30 mouse cellular contexts compared by ENCODE assay signal in the genomic region with DNA sequence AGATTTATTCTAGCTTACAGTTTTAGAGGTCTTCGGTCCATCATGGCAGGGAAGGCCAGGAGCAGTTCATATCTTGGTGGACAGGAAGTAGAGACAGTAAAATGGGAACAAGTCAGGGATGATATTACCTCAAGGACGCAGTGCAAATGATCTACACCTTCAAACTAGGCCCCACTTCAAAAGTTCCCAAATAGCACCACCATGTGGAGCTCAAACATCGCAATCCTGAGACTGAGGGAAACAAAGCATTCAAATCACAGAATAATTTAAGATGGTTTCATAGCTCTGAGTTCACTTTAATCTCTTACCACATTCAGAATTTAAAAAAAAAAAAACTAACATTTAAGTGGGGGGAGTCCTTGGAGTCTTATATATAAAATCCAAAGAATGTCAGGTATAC. TPM values are rescaled to one million over a fixed set of nuclear protein-coding genes. Genes with fewer than 3 reads are reported as not detected.
DNase-seq lines count a peak whose midpoint lies in the region; ATAC-seq and TF ChIP-seq lines count a peak whose summit lies in the region.
"Had no signal": no experiment of that assay in that cellular context is flagged by ENCODE, and none has a peak within 500 bp of the region (broad histone marks: within the 10 kb centered on the region; RNA-seq: fewer than 3 reads in every experiment).

No protein-coding gene starts in this region.

- H3K4me3 ChIP-seq in kidney, postnatal 0 days (replicated peaks; ENCODE audit: low read depth, low read length): no peak overlapping the region
- H3K4me3 ChIP-seq in kidney, embryonic 15.5 days (replicated peaks): no peak overlapping the region
- H3K4me3 ChIP-seq in limb, embryonic 10.5 days: no peak overlapping the region
- H3K4me3 ChIP-seq in thymus, adult 2 months (ENCODE audit: control insufficient read depth, insufficient read depth, low read length): no peak overlapping the region
- H3K4me3 ChIP-seq: embryonic facial prominence, embryonic 12.5 days; embryonic facial prominence, embryonic 15.5 days; gastrocnemius, adult 2 months; hindbrain, embryonic 12.5 days; hindbrain, embryonic 15.5 days had no signal

- H3K9ac ChIP-seq in kidney, postnatal 0 days (ENCODE audit: low read depth, low read length): no peak overlapping the region
- no peak overlapping the region for H3K9ac ChIP-seq in kidney, embryonic 15.5 days
- H3K9ac ChIP-seq: embryonic facial prominence, embryonic 12.5 days; embryonic facial prominence, embryonic 15.5 days; forebrain, postnatal 0 days; hindbrain, embryonic 12.5 days; hindbrain, embryonic 15.5 days had no signal

- no peak for ATAC-seq in kidney, postnatal 0 days (replicated peaks; ENCODE audit: low FRiP score, low read depth)
- no peak for ATAC-seq in kidney, embryonic 15.5 days (replicated peaks; ENCODE audit: low FRiP score)
- ATAC-seq: CD4-positive, CD25-positive, alpha-beta regulatory T cell, adult 4 months; forebrain, embryonic 14.5 days; forebrain, postnatal 0 days had no signal

- no peaks in the 10 kb centered on the region for H3K9me3 ChIP-seq in kidney, postnatal 0 days (replicated peaks; ENCODE audit: low read length)
- H3K9me3 ChIP-seq in kidney, embryonic 15.5 days (replicated peaks): 0 out of 2 replicates have a peak, but pooled peaks cover 4% of the 10 kb centered on the region
- peaks cover 2% of the 10 kb centered on the region; the same call in 1 of the 2 replicates for H3K9me3 ChIP-seq in limb, embryonic 10.5 days (replicated peaks)
- H3K9me3 ChIP-seq: embryonic facial prominence, embryonic 12.5 days; embryonic facial prominence, embryonic 15.5 days had no signal

- no peaks in the 10 kb centered on the region for H3K27me3 ChIP-seq in kidney, postnatal 0 days (ENCODE audit: insufficient read depth, low read length)
- no peaks in the 10 kb centered on the region for H3K27me3 ChIP-seq in kidney, embryonic 15.5 days
- H3K27me3 ChIP-seq in limb, embryonic 10.5 days (ENCODE audit: low read depth, poor library complexity, severe bottlenecking): no peaks in the 10 kb centered on the region
- no peaks in the 10 kb centered on the region for H3K27me3 ChIP-seq in thymus, adult 2 months (ENCODE audit: control insufficient read depth, insufficient read depth, low read length)
- H3K27me3 ChIP-seq: embryonic facial prominence, embryonic 12.5 days; embryonic facial prominence, embryonic 15.5 days; hindbrain, embryonic 12.5 days; hindbrain, embryonic 15.5 days had no signal

- no peaks in the 10 kb centered on the region for H3K36me3 ChIP-seq in kidney, postnatal 0 days (ENCODE audit: insufficient read depth, low read length)
- H3K36me3 ChIP-seq in kidney, embryonic 15.5 days: no peaks in the 10 kb centered on the region
- no peaks in the 10 kb centered on the region for H3K36me3 ChIP-seq in limb, embryonic 10.5 days
- no peaks in the 10 kb centered on the region for H3K36me3 ChIP-seq in thymus, adult 2 months (ENCODE audit: control insufficient read depth, insufficient read depth, low read length)
- H3K36me3 ChIP-seq: embryonic facial prominence, embryonic 12.5 days; embryonic facial prominence, embryonic 15.5 days; hindbrain, embryonic 12.5 days; hindbrain, embryonic 15.5 days had no signal

- H3K27ac ChIP-seq in kidney, postnatal 0 days: no peak overlapping the region
- no peak overlapping the region for H3K27ac ChIP-seq in kidney, embryonic 15.5 days
- H3K27ac ChIP-seq in limb, embryonic 10.5 days: no peak overlapping the region
- H3K27ac ChIP-seq in thymus, adult 2 months (ENCODE audit: control insufficient read depth, insufficient read depth, low read length): no peak overlapping the region
- H3K27ac ChIP-seq: embryonic facial prominence, embryonic 12.5 days; embryonic facial prominence, embryonic 15.5 days; gastrocnemius, adult 2 months; hindbrain, embryonic 12.5 days; hindbrain, embryonic 15.5 days had no signal

- H3K4me1 ChIP-seq in kidney, postnatal 0 days (replicated peaks; ENCODE audit: insufficient read depth, low read length): no peaks in the 10 kb centered on the region
- H3K4me1 ChIP-seq in kidney, embryonic 15.5 days: no peaks in the 10 kb centered on the region
- no peaks in the 10 kb centered on the region for H3K4me1 ChIP-seq in limb, embryonic 10.5 days
- H3K4me1 ChIP-seq in thymus, adult 2 months (replicated peaks; ENCODE audit: control insufficient read depth, insufficient read depth, low read length): no peaks in the 10 kb centered on the region
- H3K4me1 ChIP-seq: embryonic facial prominence, embryonic 12.5 days; embryonic facial prominence, embryonic 15.5 days; hindbrain, embryonic 12.5 days; hindbrain, embryonic 15.5 days had no signal

- WGBS in kidney, postnatal 0 days: 68% methylated on average over 3 of the region's 3 CpGs
- 72% methylated on average over 3 of the region's 3 CpGs for WGBS in kidney, embryonic 15.5 days
- WGBS in limb, embryonic 10.5 days: 76% methylated on average over 3 of the region's 3 CpGs
- WGBS in thymus, adult 2 months: 79% methylated on average over 3 of the region's 3 CpGs

- TF ChIP-seq CTCF in kidney, postnatal 0 days (IDR thresholded peaks at IDR 0.05; ENCODE audit: low read depth): 0 out of 2 replicates have a peak, but pooled peaks have one; percentile 8
- no peak for TF ChIP-seq CTCF in thymus, adult 2 months (IDR thresholded peaks at IDR 0.05; ENCODE audit: borderline replicate concordance, control insufficient read depth, extremely low read depth, insufficient read depth, low read length, poor library complexity)

- no peak overlapping the region for H3K4me2 ChIP-seq in kidney, postnatal 0 days (ENCODE audit: low read length)
- H3K4me2 ChIP-seq in kidney, embryonic 15.5 days: no peak overlapping the region
- H3K4me2 ChIP-seq: embryonic facial prominence, embryonic 12.5 days; embryonic facial prominence, embryonic 15.5 days; heart, embryonic 11.5 days; hindbrain, embryonic 12.5 days; hindbrain, embryonic 15.5 days had no signal

- TF ChIP-seq POLR2A in thymus, adult 2 months (IDR thresholded peaks at IDR 0.05; ENCODE audit: control insufficient read depth, extremely low read depth, insufficient read depth, low read length, poor library complexity): no peak

- DNase-seq in kidney, postnatal 0 days (ENCODE audit: low spot score): no peak
- peak; percentile 5 for DNase-seq in ES-CJ7 (ENCODE audit: low read depth, low spot score)
- DNase-seq in R1 (ENCODE audit: low read depth, low spot score): peak; percentile 2
- DNase-seq in limb, embryonic 10.5 days (ENCODE audit: low spot score): no peak
- no peak for DNase-seq in cerebellum, adult 11-12 months
- DNase-seq in thymus, adult 2 months: no peak
- DNase-seq: adrenal gland, adult 2 months; adrenal gland, postnatal 14 days; cerebellum, adult 18-20 months; cerebellum, adult 9-11 months; cerebellum, postnatal 25 days; forebrain, postnatal 0 days; gastrocnemius, adult 2 months; gastrocnemius, postnatal 14 days; heart, adult 11 months had no signal

RNA-seq across cellular contexts. Expression of a gene that starts 5.0 kb away (rescaled TPM):
- not detected in 2 replicates for polyA plus RNA-seq in kidney, postnatal 0 days (2015; fragmentation: Nextera tagmentation; extraction: Ambion mirVana)
- not detected in 2 replicates for polyA plus RNA-seq in kidney, embryonic 15.5 days (2015; fragmentation: Nextera tagmentation; extraction: Ambion mirVana)
- polyA plus RNA-seq in limb, embryonic 10.5 days (2016; fragmentation: Nextera tagmentation; extraction: Ambion mirVana): not detected in 2 replicates
- not detected in 2 replicates for polyA plus RNA-seq in thymus, adult 2 months (2012; rRNA removed)
- polyA plus RNA-seq: adrenal gland, adult 2 months; brain, embryonic 14.5 days; C2C12; CD4-positive, CD25-positive, alpha-beta regulatory T cell, adult 4 months; embryonic facial prominence, embryonic 12.5 days; forebrain, embryonic 11.5 days; forebrain, embryonic 14.5 days; forebrain, postnatal 0 days; frontal cortex, adult 2 months; heart, embryonic 11.5 days; heart, embryonic 14.5 days; heart, postnatal 0 days; hindbrain, embryonic 12.5 days; hindbrain, embryonic 15.5 days; intestine, embryonic 14.5 days had no signal

RNA-seq across cellular contexts. Expression of a gene that starts 5.1 kb away (rescaled TPM):
- polyA plus RNA-seq in kidney, postnatal 0 days (2015; fragmentation: Nextera tagmentation; extraction: Ambion mirVana): not detected in 2 replicates
- polyA plus RNA-seq in kidney, embryonic 15.5 days (2015; fragmentation: Nextera tagmentation; extraction: Ambion mirVana): not detected in 2 replicates
- not detected in 2 replicates for polyA plus RNA-seq in limb, embryonic 10.5 days (2016; fragmentation: Nextera tagmentation; extraction: Ambion mirVana)
- polyA plus RNA-seq in thymus, adult 2 months (2012; rRNA removed): not detected in 2 replicates
- polyA plus RNA-seq: adrenal gland, adult 2 months; brain, embryonic 14.5 days; C2C12; CD4-positive, CD25-positive, alpha-beta regulatory T cell, adult 4 months; embryonic facial prominence, embryonic 12.5 days; forebrain, embryonic 11.5 days; forebrain, embryonic 14.5 days; forebrain, postnatal 0 days; frontal cortex, adult 2 months; heart, embryonic 11.5 days; heart, embryonic 14.5 days; heart, postnatal 0 days; hindbrain, embryonic 12.5 days; hindbrain, embryonic 15.5 days; intestine, embryonic 14.5 days had no signal

RNA-seq across cellular contexts. Expression of a gene that starts 18.4 kb away (rescaled TPM):
- polyA plus RNA-seq in kidney, postnatal 0 days (2015; fragmentation: Nextera tagmentation; extraction: Ambion mirVana): 0.17 and 0.19 TPM in 2 replicates
- 0.05 TPM in 1 of 2 replicates, not detected in the other for polyA plus RNA-seq in kidney, embryonic 15.5 days (2015; fragmentation: Nextera tagmentation; extraction: Ambion mirVana)
- polyA plus RNA-seq in limb, embryonic 10.5 days (2016; fragmentation: Nextera tagmentation; extraction: Ambion mirVana): not detected in 2 replicates
- polyA plus RNA-seq in thymus, adult 2 months (2012; rRNA removed): not detected in 2 replicates
- polyA plus RNA-seq: adrenal gland, adult 2 months; brain, embryonic 14.5 days; C2C12; CD4-positive, CD25-positive, alpha-beta regulatory T cell, adult 4 months; embryonic facial prominence, embryonic 12.5 days; embryonic facial prominence, embryonic 15.5 days; forebrain, embryonic 11.5 days; forebrain, embryonic 14.5 days; forebrain, postnatal 0 days; frontal cortex, adult 2 months; heart, embryonic 11.5 days; heart, embryonic 14.5 days; heart, postnatal 0 days; hindbrain, embryonic 12.5 days; hindbrain, embryonic 15.5 days; intestine, embryonic 14.5 days had no signal

Comparison
In these comparisons a context has a peak if more than half of its experiments do, and no peak if none do; other contexts are left out.
1. DNase-seq: peak in ES-CJ7 (single experiment) and R1 (single experiment); none in kidney, postnatal 0 days (single experiment), limb, embryonic 10.5 days (single experiment), cerebellum, adult 11-12 months (single experiment) and thymus, adult 2 months (single experiment).